Mouse (Mus musculus): ENCODE data around the gene Gcnt7. TPM values are rescaled to one million over a fixed set of nuclear protein-coding genes. Genes with fewer than 3 reads are reported as not detected.

The Gcnt7 gene
- polyA plus RNA-seq, 1 experiment from 2014 or later, result 0.66 TPM

DNA sequence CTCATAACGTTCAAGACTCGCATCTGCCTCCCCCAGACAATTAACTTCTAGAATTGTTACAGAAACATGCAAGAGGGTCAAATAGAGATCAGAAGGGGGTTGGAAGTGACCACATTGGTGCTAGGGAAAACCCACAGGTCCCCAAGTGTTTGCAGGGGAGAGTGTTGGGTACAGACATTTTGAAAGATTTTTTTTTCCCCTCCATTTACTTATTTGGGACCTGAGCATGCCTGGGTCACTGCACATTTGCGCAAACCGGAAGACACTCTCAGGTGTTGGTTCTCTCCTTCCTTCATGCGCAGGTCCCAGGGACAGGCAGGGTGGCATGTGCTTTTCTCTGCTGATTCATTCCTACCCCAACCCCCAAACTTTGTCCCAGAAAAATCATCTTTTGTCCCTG is 41.5 kb downstream of the Gcnt7 start:
- DNase-seq (ENCODE audit: low spot score) (no peak), ATAC-seq (ENCODE audit: insufficient read depth, low FRiP score, low TSS enrichment) (no peak)
- Histone ChIP-seq H3K9ac (ENCODE audit: low read length) (no peak overlapping the region), H3K27me3 (ENCODE audit: control insufficient read depth, insufficient read depth, low read length) (no peaks in the 10 kb centered on the region), H3K4me3 (ENCODE audit: low read depth, low read length) (no peak overlapping the region), H3K36me3 (ENCODE audit: control insufficient read depth, insufficient read depth, low read length) (no peaks in the 10 kb centered on the region), H3K9me3 (ENCODE audit: control insufficient read depth, low read length) (no peaks in the 10 kb centered on the region), H3K4me2 (ENCODE audit: low read depth) (no peak overlapping the region), H3K27ac (ENCODE audit: low read depth, low read length) (no peak overlapping the region), H3K4me1 (ENCODE audit: control insufficient read depth, insufficient read depth, low read length) (no peaks in the 10 kb centered on the region)
- WGBS, result 89% methylated on average over 5 of the region's 5 CpGs

DNA sequence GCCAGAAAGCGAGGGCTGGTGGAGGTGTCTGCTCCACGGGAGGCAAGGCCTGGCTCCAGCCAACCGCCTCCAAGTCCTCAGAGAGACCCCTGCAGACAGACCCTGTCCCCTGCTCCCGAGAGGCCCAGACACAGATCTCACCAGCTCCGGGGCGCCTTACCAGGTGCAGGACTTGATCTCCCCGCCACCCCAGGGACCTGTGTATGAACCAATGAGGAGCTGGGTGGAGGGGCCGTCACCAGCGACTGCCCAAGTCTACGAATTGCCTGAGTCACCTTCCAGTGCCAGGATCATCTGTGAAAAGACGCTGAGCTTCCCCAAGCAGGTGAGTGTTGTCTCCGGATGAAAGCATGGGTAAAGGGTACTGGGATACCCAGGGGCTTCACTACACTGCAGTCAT is 42.2 kb downstream of the Gcnt7 start:
- H3K27me3 ChIP-seq (ENCODE audit: control insufficient read depth, insufficient read depth, low read length), result no peaks in the 10 kb centered on the region
- no peaks in the 10 kb centered on the region for H3K9me3 ChIP-seq (ENCODE audit: control insufficient read depth, low read length)
- no peaks in the 10 kb centered on the region for H3K4me1 ChIP-seq (ENCODE audit: control insufficient read depth, insufficient read depth, low read length)
- no peak overlapping the region for H3K9ac ChIP-seq (ENCODE audit: low read length)
- ATAC-seq (ENCODE audit: insufficient read depth, low FRiP score, low TSS enrichment) (no peak), DNase-seq (ENCODE audit: low spot score) (no peak)
- no peak overlapping the region for H3K4me3 ChIP-seq (ENCODE audit: low read depth, low read length)
- 58% methylated on average over 12 of the region's 12 CpGs for WGBS
- H3K27ac ChIP-seq (ENCODE audit: low read depth, low read length), result no peak overlapping the region
- no peaks in the 10 kb centered on the region for H3K36me3 ChIP-seq (ENCODE audit: control insufficient read depth, insufficient read depth, low read length)
- no peak overlapping the region for H3K4me2 ChIP-seq (ENCODE audit: low read depth)

DNA sequence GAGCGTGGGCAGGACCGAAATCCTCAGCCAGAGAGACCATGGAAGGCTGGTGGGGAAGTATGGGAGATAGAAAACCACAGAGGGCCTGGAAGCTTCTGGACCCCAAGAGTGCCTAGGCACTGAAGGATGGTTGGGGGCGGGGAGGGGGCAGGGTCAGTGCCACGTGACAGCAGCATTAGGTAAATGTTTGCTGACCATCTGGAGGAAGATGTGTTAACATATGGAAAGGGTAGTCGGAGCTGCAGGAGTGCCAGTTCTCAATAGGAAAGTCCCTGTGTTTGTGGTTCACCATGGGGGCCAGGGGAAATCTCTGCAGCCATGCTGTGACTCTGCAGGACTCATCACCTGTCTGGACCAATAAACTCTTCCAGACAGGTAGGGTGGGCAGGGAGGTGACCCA is 44.5 kb downstream of the Gcnt7 start:
- ATAC-seq (ENCODE audit: insufficient read depth, low FRiP score, low TSS enrichment) (no peak), DNase-seq (ENCODE audit: low spot score) (no peak)
- H3K9ac ChIP-seq (ENCODE audit: low read length), result no peak overlapping the region
- no peaks in the 10 kb centered on the region for H3K9me3 ChIP-seq (ENCODE audit: control insufficient read depth, low read length)
- H3K4me1 ChIP-seq (ENCODE audit: control insufficient read depth, insufficient read depth, low read length), result no peaks in the 10 kb centered on the region
- no peak overlapping the region for H3K27ac ChIP-seq (ENCODE audit: low read depth, low read length)
- H3K4me3 ChIP-seq (ENCODE audit: low read depth, low read length), result no peak overlapping the region
- H3K36me3 ChIP-seq (ENCODE audit: control insufficient read depth, insufficient read depth, low read length), result no peaks in the 10 kb centered on the region
- WGBS, result 50% methylated on average over 5 of the region's 5 CpGs
- no peaks in the 10 kb centered on the region for H3K27me3 ChIP-seq (ENCODE audit: control insufficient read depth, insufficient read depth, low read length)
- H3K4me2 ChIP-seq (ENCODE audit: low read depth), result no peak overlapping the region

DNA sequence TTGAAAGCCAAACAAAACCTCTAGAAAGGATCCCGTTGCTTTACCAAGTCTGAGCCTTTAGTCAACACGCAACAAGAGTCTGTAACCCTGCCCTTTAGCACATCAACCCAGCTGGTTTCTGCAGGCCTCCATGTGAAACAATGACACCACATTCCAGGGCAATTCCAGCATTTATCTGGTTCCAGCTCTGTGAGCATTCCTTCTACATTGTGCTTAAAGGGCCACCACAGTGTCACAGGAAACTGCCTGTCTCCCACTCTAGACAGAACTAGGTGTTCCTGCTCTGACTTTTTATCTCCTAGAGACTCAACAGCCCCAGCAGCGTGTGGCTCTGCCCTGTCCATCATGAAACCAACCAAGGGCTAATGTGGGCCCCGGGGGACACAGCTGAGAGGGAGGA is 45.1 kb downstream of the Gcnt7 start:
- no peak for ATAC-seq (ENCODE audit: insufficient read depth, low FRiP score, low TSS enrichment)
- DNase-seq (ENCODE audit: low spot score), result no peak

DNA sequence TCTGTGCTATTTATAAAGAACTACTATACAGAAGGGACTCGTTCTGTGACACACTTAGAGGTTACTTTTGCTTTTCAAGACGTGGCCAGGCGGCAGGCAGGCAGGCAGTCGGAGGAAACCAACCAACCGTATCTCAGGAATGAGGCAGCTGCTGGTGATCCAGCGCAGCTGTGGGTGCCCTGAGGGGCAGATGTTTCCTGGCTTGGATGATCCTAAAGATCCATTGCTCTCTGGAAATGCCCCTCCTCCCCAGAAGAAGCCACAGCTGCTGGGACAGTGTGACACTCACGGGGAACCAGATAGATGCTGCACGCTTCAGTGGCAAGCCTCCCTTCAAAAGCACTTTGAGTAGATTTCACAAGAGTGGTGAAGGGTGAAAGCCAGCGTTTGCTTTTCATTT is 45.9 kb downstream of the Gcnt7 start:
- Histone ChIP-seq H3K36me3 (ENCODE audit: control insufficient read depth, insufficient read depth, low read length) (no peaks in the 10 kb centered on the region), H3K9me3 (ENCODE audit: control insufficient read depth, low read length) (no peaks in the 10 kb centered on the region), H3K4me3 (ENCODE audit: low read depth, low read length) (no peak overlapping the region), H3K9ac (ENCODE audit: low read length) (no peak overlapping the region), H3K4me2 (ENCODE audit: low read depth) (no peak overlapping the region), H3K4me1 (ENCODE audit: control insufficient read depth, insufficient read depth, low read length) (no peaks in the 10 kb centered on the region), H3K27ac (ENCODE audit: low read depth, low read length) (no peak overlapping the region), H3K27me3 (ENCODE audit: control insufficient read depth, insufficient read depth, low read length) (no peaks in the 10 kb centered on the region)
- DNase-seq (ENCODE audit: low spot score) (peak; percentile 66), ATAC-seq (ENCODE audit: insufficient read depth, low FRiP score, low TSS enrichment) (peak; percentile 23; the same call in 1 of the 2 replicates)
- WGBS, result 22% methylated on average over 9 of the region's 9 CpGs

More for the DNA sequence above, 45.1 kb downstream of the Gcnt7 start:
- H3K4me1 ChIP-seq (ENCODE audit: control insufficient read depth, insufficient read depth, low read length), result no peaks in the 10 kb centered on the region
- no peak overlapping the region for H3K9ac ChIP-seq (ENCODE audit: low read length)
- 20% methylated on average over 4 of the region's 4 CpGs for WGBS
- no peak overlapping the region for H3K27ac ChIP-seq (ENCODE audit: low read depth, low read length)
- no peak overlapping the region for H3K4me2 ChIP-seq (ENCODE audit: low read depth)
- H3K9me3 ChIP-seq (ENCODE audit: control insufficient read depth, low read length), result no peaks in the 10 kb centered on the region
- no peak overlapping the region for H3K4me3 ChIP-seq (ENCODE audit: low read depth, low read length)
- no peaks in the 10 kb centered on the region for H3K27me3 ChIP-seq (ENCODE audit: control insufficient read depth, insufficient read depth, low read length)
- no peaks in the 10 kb centered on the region for H3K36me3 ChIP-seq (ENCODE audit: control insufficient read depth, insufficient read depth, low read length)

DNA sequence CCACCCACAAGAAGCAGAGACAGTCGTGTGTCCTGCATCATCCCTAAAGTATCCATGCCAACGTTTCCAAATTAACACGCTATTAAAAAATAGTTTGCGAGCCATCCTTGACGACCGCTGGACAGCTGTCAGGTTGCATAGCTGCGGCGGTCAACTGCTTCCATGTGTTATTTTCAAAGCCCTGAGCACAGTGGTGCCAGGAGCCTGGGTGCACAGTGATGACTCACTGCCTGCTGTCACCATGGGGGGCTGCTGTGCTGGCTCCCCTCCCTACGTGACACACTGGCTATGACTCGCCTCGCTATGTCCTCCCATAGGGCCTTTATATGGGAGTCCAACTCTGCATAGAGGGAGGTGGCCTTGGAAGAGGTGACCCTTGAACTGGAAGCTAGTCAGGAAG is 47.3 kb downstream of the Gcnt7 start:
- Histone ChIP-seq H3K27me3 (ENCODE audit: control insufficient read depth, insufficient read depth, low read length) (no peaks in the 10 kb centered on the region), H3K4me1 (ENCODE audit: control insufficient read depth, insufficient read depth, low read length) (no peaks in the 10 kb centered on the region), H3K27ac (ENCODE audit: low read depth, low read length) (no peak overlapping the region), H3K4me2 (ENCODE audit: low read depth) (no peak overlapping the region), H3K36me3 (ENCODE audit: control insufficient read depth, insufficient read depth, low read length) (no peaks in the 10 kb centered on the region), H3K9me3 (ENCODE audit: control insufficient read depth, low read length) (no peaks in the 10 kb centered on the region), H3K4me3 (ENCODE audit: low read depth, low read length) (no peak overlapping the region), H3K9ac (ENCODE audit: low read length) (no peak overlapping the region)
- WGBS, result 79% methylated on average over 11 of the region's 11 CpGs
- no peak for DNase-seq (ENCODE audit: low spot score)
- no peak for ATAC-seq (ENCODE audit: insufficient read depth, low FRiP score, low TSS enrichment)

DNA sequence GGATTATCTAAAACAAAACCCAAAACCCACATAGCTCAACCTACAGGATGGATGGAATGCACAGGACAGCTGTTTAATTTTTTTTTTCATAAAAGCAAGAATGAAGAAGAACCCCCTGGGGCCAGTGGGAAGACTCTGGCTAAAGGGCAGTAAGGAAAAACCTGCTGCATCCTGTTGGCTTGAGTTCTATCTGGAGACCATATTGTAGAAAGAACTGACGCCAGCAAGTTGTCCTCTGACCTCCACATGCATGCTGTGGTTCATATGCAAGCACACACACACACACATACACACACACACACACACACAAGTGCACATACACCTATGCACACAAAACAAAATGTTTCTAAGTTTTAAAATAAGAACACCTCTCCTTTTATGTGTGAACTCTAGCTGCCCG is 47.7 kb downstream of the Gcnt7 start:
- 86% methylated on average over 2 of the region's 2 CpGs for WGBS
- no peaks in the 10 kb centered on the region for H3K27me3 ChIP-seq (ENCODE audit: control insufficient read depth, insufficient read depth, low read length)
- H3K4me3 ChIP-seq (ENCODE audit: low read depth, low read length), result no peak overlapping the region
- H3K4me1 ChIP-seq (ENCODE audit: control insufficient read depth, insufficient read depth, low read length), result no peaks in the 10 kb centered on the region
- H3K36me3 ChIP-seq (ENCODE audit: control insufficient read depth, insufficient read depth, low read length), result no peaks in the 10 kb centered on the region
- no peak overlapping the region for H3K4me2 ChIP-seq (ENCODE audit: low read depth)
- no peak overlapping the region for H3K9ac ChIP-seq (ENCODE audit: low read length)
- H3K27ac ChIP-seq (ENCODE audit: low read depth, low read length), result no peak overlapping the region
- DNase-seq (ENCODE audit: low spot score) (no peak), ATAC-seq (ENCODE audit: insufficient read depth, low FRiP score, low TSS enrichment) (no peak)
- no peaks in the 10 kb centered on the region for H3K9me3 ChIP-seq (ENCODE audit: control insufficient read depth, low read length)

DNA sequence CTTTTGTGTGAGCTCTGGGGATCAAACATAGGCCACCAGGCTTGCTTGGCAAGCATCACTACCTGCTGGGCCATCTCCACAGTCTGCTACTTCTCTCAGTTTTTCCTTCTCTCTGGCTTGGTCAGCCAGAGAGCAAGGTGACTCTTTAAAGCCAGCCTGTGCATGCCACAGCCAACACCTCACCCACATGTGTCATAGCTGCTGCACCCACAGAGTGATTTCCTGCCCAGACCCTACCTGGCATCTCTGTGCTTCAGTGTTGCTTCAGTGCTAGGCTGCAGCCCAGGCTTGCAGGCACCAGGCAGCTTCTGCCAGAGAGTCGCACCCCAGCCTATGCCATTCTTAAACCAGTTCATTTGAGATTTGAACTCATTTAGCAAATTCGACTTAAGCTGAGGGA is 50.9 kb downstream of the Gcnt7 start:
- ATAC-seq (ENCODE audit: insufficient read depth, low FRiP score, low TSS enrichment), result no peak
- no peak overlapping the region for H3K27ac ChIP-seq (ENCODE audit: low read depth, low read length)
- 80% methylated on average over 2 of the region's 2 CpGs for WGBS
- no peak overlapping the region for H3K9ac ChIP-seq (ENCODE audit: low read length)
- H3K4me2 ChIP-seq (ENCODE audit: low read depth), result no peak overlapping the region
- no peak overlapping the region for H3K4me3 ChIP-seq (ENCODE audit: low read depth, low read length)
- no peaks in the 10 kb centered on the region for H3K36me3 ChIP-seq (ENCODE audit: control insufficient read depth, insufficient read depth, low read length)
- no peaks in the 10 kb centered on the region for H3K9me3 ChIP-seq (ENCODE audit: control insufficient read depth, low read length)
- no peaks in the 10 kb centered on the region for H3K4me1 ChIP-seq (ENCODE audit: control insufficient read depth, insufficient read depth, low read length)
- DNase-seq (ENCODE audit: low spot score), result no peak
- H3K27me3 ChIP-seq (ENCODE audit: control insufficient read depth, insufficient read depth, low read length), result no peaks in the 10 kb centered on the region

DNA sequence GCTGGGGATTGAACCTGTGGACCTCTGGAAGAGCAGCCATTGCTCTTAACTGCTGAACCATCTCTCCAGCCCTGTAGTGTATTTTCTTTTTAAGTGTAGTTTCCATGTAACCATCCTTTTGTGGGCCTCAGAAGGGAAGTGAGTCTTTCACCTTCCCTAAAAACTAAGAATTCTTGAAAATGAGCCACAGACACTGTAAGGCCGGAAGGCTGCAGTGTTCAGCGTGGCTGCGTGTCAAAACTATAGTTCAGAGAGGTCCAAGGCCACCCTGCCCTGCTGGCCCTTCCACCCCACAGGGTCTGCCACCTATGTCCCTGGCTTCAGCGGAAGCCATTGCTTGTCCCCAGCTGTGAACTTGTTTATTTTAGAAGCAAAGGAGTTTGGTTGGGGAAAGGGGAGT is 52.2 kb downstream of the Gcnt7 start:
- no peaks in the 10 kb centered on the region for H3K4me1 ChIP-seq (ENCODE audit: control insufficient read depth, insufficient read depth, low read length)
- WGBS, result 73% methylated on average over 4 of the region's 4 CpGs
- H3K9ac ChIP-seq (ENCODE audit: low read length), result no peak overlapping the region
- no peak overlapping the region for H3K27ac ChIP-seq (ENCODE audit: low read depth, low read length)
- H3K4me3 ChIP-seq (ENCODE audit: low read depth, low read length), result no peak overlapping the region
- no peaks in the 10 kb centered on the region for H3K27me3 ChIP-seq (ENCODE audit: control insufficient read depth, insufficient read depth, low read length)
- no peak for DNase-seq (ENCODE audit: low spot score)
- H3K36me3 ChIP-seq (ENCODE audit: control insufficient read depth, insufficient read depth, low read length), result no peaks in the 10 kb centered on the region
- ATAC-seq (ENCODE audit: insufficient read depth, low FRiP score, low TSS enrichment), result no peak
- no peak overlapping the region for H3K4me2 ChIP-seq (ENCODE audit: low read depth)
- H3K9me3 ChIP-seq (ENCODE audit: control insufficient read depth, low read length), result no peaks in the 10 kb centered on the region

Data from neural tube, embryonic 11.5 days (tissue).